ENCODE assay signal across 9 mouse cellular contexts in genomic region chr6:13835720-13836665, GRCm38 (mm10). TPM values are rescaled to one million over a fixed set of nuclear protein-coding genes. Genes with fewer than 3 reads are reported as not detected.
A peak's percentile ranks its signal among the peaks of the same experiment; 100 is the strongest.
DNase-seq lines count a peak whose midpoint lies in the region; ATAC-seq and TF ChIP-seq lines count a peak whose summit lies in the region.
"Had no signal": no experiment of that assay in that cellular context is flagged by ENCODE, and none has a peak within 500 bp of the region (broad histone marks: within the 10 kb centered on the region; RNA-seq: fewer than 3 reads in every experiment).

No protein-coding gene starts in this region.

- ATAC-seq in embryonic facial prominence, embryonic 14.5 days (ENCODE audit: low read depth): peak; percentile 51; the same call in 1 of the 2 replicates
- peak; percentile 14; the same call in 1 of the 2 replicates for ATAC-seq in neural tube, embryonic 12.5 days (ENCODE audit: low FRiP score, low read depth)
- no peak for ATAC-seq in megakaryocyte progenitor cell, adult 5-6 weeks (replicated peaks; ENCODE audit: poor library complexity)

- H3K27ac ChIP-seq in cerebellum, adult 2 months (ENCODE audit: insufficient read depth, low read length): peak overlapping the region; percentile 87
- H3K27ac ChIP-seq in embryonic facial prominence, embryonic 14.5 days (replicated peaks; ENCODE audit: low read depth, low read length): peak overlapping the region; percentile 18; the same call in 1 of the 2 replicates
- peak overlapping the region; percentile 95 for H3K27ac ChIP-seq in layer of hippocampus, adult 2 months
- H3K27ac ChIP-seq in neural tube, embryonic 12.5 days: peak overlapping the region; percentile 38; the same call in 1 of the 2 replicates

- no peaks in the 10 kb centered on the region for H3K27me3 ChIP-seq in cerebellum, adult 2 months (ENCODE audit: control insufficient read depth, insufficient read depth, low read length)
- H3K27me3 ChIP-seq in embryonic facial prominence, embryonic 14.5 days (replicated peaks; ENCODE audit: control insufficient read depth, insufficient read depth, low read length): no peaks in the 10 kb centered on the region
- H3K27me3 ChIP-seq in neural tube, embryonic 12.5 days (replicated peaks): no peaks in the 10 kb centered on the region

- WGBS in cerebellum, adult 2 months: 5% methylated on average over 17 of the region's 17 CpGs
- WGBS in embryonic facial prominence, embryonic 14.5 days: 57% methylated on average over 17 of the region's 17 CpGs
- WGBS in neural tube, embryonic 12.5 days: 57% methylated on average over 17 of the region's 17 CpGs

- no peaks in the 10 kb centered on the region for H3K9me3 ChIP-seq in embryonic facial prominence, embryonic 14.5 days (ENCODE audit: control insufficient read depth, low read length)
- no peaks in the 10 kb centered on the region for H3K9me3 ChIP-seq in neural tube, embryonic 12.5 days

- TF ChIP-seq POLR2A in cerebellum, adult 2 months (IDR thresholded peaks at IDR 0.05; ENCODE audit: borderline replicate concordance, insufficient read depth, low read length): peak; percentile 58; the same call in 1 of the 2 replicates

- no peak for TF ChIP-seq CTCF in cerebellum, adult 2 months (IDR thresholded peaks at IDR 0.05; ENCODE audit: borderline replicate concordance, insufficient read depth, low read depth, low read length)
- 0 out of 2 replicates have a peak, but pooled peaks have one; percentile 20 for TF ChIP-seq CTCF in layer of hippocampus, adult 2 months (conservative IDR thresholded peaks at IDR 0.05)

- H3K4me1 ChIP-seq in cerebellum, adult 2 months (ENCODE audit: control insufficient read depth, insufficient read depth, low read length): peaks cover 8% of the 10 kb centered on the region; the same call in 1 of the 2 replicates
- H3K4me1 ChIP-seq in embryonic facial prominence, embryonic 14.5 days (ENCODE audit: control insufficient read depth, insufficient read depth, low read length): no peaks in the 10 kb centered on the region
- H3K4me1 ChIP-seq in neural tube, embryonic 12.5 days: 0 out of 2 replicates have a peak, but pooled peaks cover 10% of the 10 kb centered on the region

- H3K4me2 ChIP-seq in embryonic facial prominence, embryonic 14.5 days (ENCODE audit: low read depth, low read length): peak overlapping the region; percentile 35
- peak overlapping the region; percentile 66 for H3K4me2 ChIP-seq in neural tube, embryonic 12.5 days (replicated peaks)

- H3K9ac ChIP-seq in embryonic facial prominence, embryonic 14.5 days (ENCODE audit: low read depth, low read length): no peak overlapping the region
- peak overlapping the region; percentile 88 for H3K9ac ChIP-seq in neural tube, embryonic 12.5 days

- peak; percentile 86 to 91 for DNase-seq in cerebellum, adult 2 months
- peak; percentile 41 for DNase-seq in embryonic facial prominence, embryonic 14.5 days (ENCODE audit: low spot score)
- DNase-seq in layer of hippocampus, adult 2 months (ENCODE audit: low spot score in 2 of 2): peak; percentile 44 to 53
- no peak for DNase-seq in ovary, postnatal 36 days (ENCODE audit: low spot score)
- no peak for DNase-seq in adrenal gland, adult 8-10 months
- no peak for DNase-seq in yolk sac, embryonic 10.5 days (ENCODE audit: low spot score)

- H3K36me3 ChIP-seq in embryonic facial prominence, embryonic 14.5 days (ENCODE audit: control insufficient read depth, insufficient read depth, low read length): no peaks in the 10 kb centered on the region
- H3K36me3 ChIP-seq in neural tube, embryonic 12.5 days: no peaks in the 10 kb centered on the region

- peak overlapping the region; percentile 93 for H3K4me3 ChIP-seq in cerebellum, adult 2 months (replicated peaks; ENCODE audit: insufficient read depth, low read depth, low read length)
- H3K4me3 ChIP-seq in embryonic facial prominence, embryonic 14.5 days (ENCODE audit: low read depth, low read length): no peak overlapping the region
- peak overlapping the region; percentile 88 for H3K4me3 ChIP-seq in layer of hippocampus, adult 2 months
- peak overlapping the region; percentile 59 for H3K4me3 ChIP-seq in neural tube, embryonic 12.5 days

RNA-seq across cellular contexts. Expression of gene Gpr85, which starts 3.7 kb away (rescaled TPM):
- polyA plus RNA-seq in cerebellum, adult 2 months (2012; rRNA removed): 30.4 and 30.5 TPM in 2 replicates
- polyA plus RNA-seq in embryonic facial prominence, embryonic 14.5 days (2014; fragmentation: Nextera tagmentation; extraction: Ambion mirVana): 6.1 and 7.4 TPM in 2 replicates
- total RNA-seq in layer of hippocampus, adult 2 months (2021): 10 to 100 TPM; 40.1 to 43.1 TPM
- 38.0 and 41.8 TPM in 2 replicates for polyA plus RNA-seq in neural tube, embryonic 12.5 days (2016; fragmentation: Nextera tagmentation; extraction: Ambion mirVana)
- total RNA-seq in adrenal gland, adult 8-10 months (2022): 1 to 10 TPM; 1.6 to 2.5 (median 2.0) TPM
- 0.44 and 1.2 TPM in 2 replicates for total RNA-seq in megakaryocyte progenitor cell, adult 5-6 weeks (2015)
- total RNA-seq in megakaryocyte progenitor cell, adult 5-6 weeks (2017): 0.41 and 0.54 TPM in 2 replicates
- total RNA-seq: neutrophil, adult 5-6 weeks had no signal

RNA-seq across cellular contexts. Expression of gene 2610001J05Rik, which starts 35.3 kb away (rescaled TPM):
- 87.2 and 103 TPM in 2 replicates for polyA plus RNA-seq in cerebellum, adult 2 months (2012; rRNA removed)
- 82.5 and 87.2 TPM in 2 replicates for polyA plus RNA-seq in embryonic facial prominence, embryonic 14.5 days (2014; fragmentation: Nextera tagmentation; extraction: Ambion mirVana)
- total RNA-seq in layer of hippocampus, adult 2 months (2021): 10 to 100 TPM; 37.0 to 40.3 TPM
- 84.8 and 88.7 TPM in 2 replicates for polyA plus RNA-seq in neural tube, embryonic 12.5 days (2016; fragmentation: Nextera tagmentation; extraction: Ambion mirVana)
- total RNA-seq in adrenal gland, adult 8-10 months (2022): 10 to 100 TPM; 39.4 to 59.3 (median 53.6) TPM
- total RNA-seq in megakaryocyte progenitor cell, adult 5-6 weeks (2015): 38.0 and 50.1 TPM in 2 replicates
- total RNA-seq in megakaryocyte progenitor cell, adult 5-6 weeks (2017): 51.7 and 58.2 TPM in 2 replicates

Comparison
In these comparisons a context has a peak if more than half of its experiments do, and no peak if none do; other contexts are left out.
1. DNase-seq: peak in cerebellum, adult 2 months (2 of 2), embryonic facial prominence, embryonic 14.5 days (single experiment) and layer of hippocampus, adult 2 months (2 of 2); none in ovary, postnatal 36 days (single experiment), adrenal gland, adult 8-10 months (single experiment) and yolk sac, embryonic 10.5 days (single experiment).
2. H3K27ac ChIP-seq: peak in every context shown above with its lines; median percentile 95 in layer of hippocampus, adult 2 months; 87 in cerebellum, adult 2 months; 38 in neural tube, embryonic 12.5 days; 18 in embryonic facial prominence, embryonic 14.5 days.
3. RNA of gene Gpr85, which starts 3.7 kb away (total RNA-seq): 40.1 to 43.1 TPM in layer of hippocampus, adult 2 months; 1.6 to 2.5 TPM in adrenal gland, adult 8-10 months and 0.41 to 1.2 TPM in megakaryocyte progenitor cell, adult 5-6 weeks; every median in the first group is over 10 times any median in the second.